Comparison of ENCODE assay signal across 13 mouse cellular contexts in genomic region chr7:143713421-143713820, GRCm38 (mm10). TPM values are rescaled to one million over a fixed set of nuclear protein-coding genes. Genes with fewer than 3 reads are reported as not detected.
A peak's percentile ranks its signal among the peaks of the same experiment; 100 is the strongest.
DNase-seq lines count a peak whose midpoint lies in the region; ATAC-seq and TF ChIP-seq lines count a peak whose summit lies in the region.
"Had no signal": no experiment of that assay in that cellular context is flagged by ENCODE, and none has a peak within 500 bp of the region (broad histone marks: within the 10 kb centered on the region; RNA-seq: fewer than 3 reads in every experiment).

No protein-coding gene starts in this region.

- no peak overlapping the region for H3K9ac ChIP-seq in heart, embryonic 16.5 days (ENCODE audit: low read length)
- no peak overlapping the region for H3K9ac ChIP-seq in limb, embryonic 15.5 days
- H3K9ac ChIP-seq in intestine, postnatal 0 days (ENCODE audit: low read depth, low read length): no peak overlapping the region
- H3K9ac ChIP-seq: hindbrain, embryonic 15.5 days had no signal

- peaks cover 23% of the 10 kb centered on the region for H3K36me3 ChIP-seq in heart, embryonic 16.5 days (ENCODE audit: control insufficient read depth, insufficient read depth)
- peaks cover 63% of the 10 kb centered on the region for H3K36me3 ChIP-seq in limb, embryonic 15.5 days
- peaks cover 28% of the 10 kb centered on the region for H3K36me3 ChIP-seq in midbrain, embryonic 10.5 days
- H3K36me3 ChIP-seq in intestine, postnatal 0 days (ENCODE audit: control insufficient read depth, insufficient read depth): peaks cover 19% of the 10 kb centered on the region

- peak overlapping the region; percentile 37; the same call in 1 of the 2 replicates for H3K27ac ChIP-seq in heart, embryonic 16.5 days (ENCODE audit: low read length)
- H3K27ac ChIP-seq in limb, embryonic 15.5 days: peak overlapping the region; percentile 28
- no peak overlapping the region; the same call in 1 of the 2 replicates for H3K27ac ChIP-seq in midbrain, embryonic 10.5 days (replicated peaks)
- no peak overlapping the region for H3K27ac ChIP-seq in intestine, postnatal 0 days (ENCODE audit: low read depth, low read length)
- H3K27ac ChIP-seq: hindbrain, embryonic 15.5 days had no signal

- no peak overlapping the region for H3K4me3 ChIP-seq in heart, embryonic 16.5 days (ENCODE audit: low read length)
- H3K4me3 ChIP-seq in limb, embryonic 15.5 days: no peak overlapping the region
- H3K4me3 ChIP-seq in midbrain, embryonic 10.5 days: no peak overlapping the region
- no peak overlapping the region for H3K4me3 ChIP-seq in intestine, postnatal 0 days (ENCODE audit: low read depth, low read length)
- H3K4me3 ChIP-seq: hindbrain, embryonic 15.5 days had no signal

- peaks cover 43% of the 10 kb centered on the region for H3K4me1 ChIP-seq in heart, embryonic 16.5 days (ENCODE audit: control insufficient read depth, insufficient read depth, low read length)
- H3K4me1 ChIP-seq in limb, embryonic 15.5 days: peaks cover 14% of the 10 kb centered on the region
- peaks cover 12% of the 10 kb centered on the region for H3K4me1 ChIP-seq in midbrain, embryonic 10.5 days
- H3K4me1 ChIP-seq in intestine, postnatal 0 days (replicated peaks; ENCODE audit: control insufficient read depth, insufficient read depth, low read length): 0 out of 2 replicates have a peak, but pooled peaks cover 2% of the 10 kb centered on the region

- DNase-seq in heart, postnatal 25 days (ENCODE audit: low spot score): no peak
- DNase-seq in thymus, postnatal 0 days (ENCODE audit: low spot score): peak; percentile 11
- DNase-seq in thymus, postnatal 10 days (ENCODE audit: low spot score in 2 of 2): no peak
- DNase-seq in adrenal gland, adult 18-20 months (ENCODE audit: low spot score in 2 of 2): no peak
- DNase-seq in midbrain, embryonic 10.5 days (ENCODE audit: low spot score): no peak
- DNase-seq: embryo, embryonic 11 days; gastrocnemius, postnatal 10 days; kidney, postnatal 36 days had no signal

- no peaks in the 10 kb centered on the region for H3K27me3 ChIP-seq in heart, embryonic 16.5 days (ENCODE audit: control insufficient read depth, insufficient read depth, low read length)
- no peaks in the 10 kb centered on the region for H3K27me3 ChIP-seq in limb, embryonic 15.5 days
- no peaks in the 10 kb centered on the region for H3K27me3 ChIP-seq in midbrain, embryonic 10.5 days (ENCODE audit: low read depth, poor library complexity, severe bottlenecking)
- no peaks in the 10 kb centered on the region for H3K27me3 ChIP-seq in intestine, postnatal 0 days (replicated peaks; ENCODE audit: control insufficient read depth, insufficient read depth, low read length)
- H3K27me3 ChIP-seq: hindbrain, embryonic 15.5 days had no signal

- no peak for TF ChIP-seq CTCF in intestine, postnatal 0 days (IDR thresholded peaks at IDR 0.05; ENCODE audit: low read depth)

- intact Hi-C loops in heart, postnatal 25 days (cut with DNase I): no loop called here

- no peak overlapping the region for H3K4me2 ChIP-seq in heart, embryonic 16.5 days (ENCODE audit: low read depth, low read length)
- no peak overlapping the region for H3K4me2 ChIP-seq in limb, embryonic 15.5 days
- H3K4me2 ChIP-seq in intestine, postnatal 0 days (replicated peaks; ENCODE audit: low read depth): no peak overlapping the region
- H3K4me2 ChIP-seq: hindbrain, embryonic 15.5 days had no signal

- WGBS in heart, embryonic 16.5 days: 93% methylated on average over 4 of the region's 4 CpGs
- 63% methylated on average over 4 of the region's 4 CpGs for WGBS in limb, embryonic 15.5 days
- WGBS in midbrain, embryonic 10.5 days: 78% methylated on average over 4 of the region's 4 CpGs
- WGBS in intestine, postnatal 0 days: 82% methylated on average over 4 of the region's 4 CpGs

- no peak for ATAC-seq in heart, embryonic 16.5 days (replicated peaks; ENCODE audit: extremely low read depth, insufficient read depth, low FRiP score)
- no peak for ATAC-seq in limb, embryonic 15.5 days (ENCODE audit: insufficient number of reproducible peaks, low FRiP score, low TSS enrichment, low read depth)
- no peak for ATAC-seq in intestine, postnatal 0 days

- no peaks in the 10 kb centered on the region for H3K9me3 ChIP-seq in heart, embryonic 16.5 days (replicated peaks; ENCODE audit: control insufficient read depth, low read length)
- no peaks in the 10 kb centered on the region for H3K9me3 ChIP-seq in limb, embryonic 15.5 days
- no peaks in the 10 kb centered on the region for H3K9me3 ChIP-seq in midbrain, embryonic 10.5 days (replicated peaks)
- no peaks in the 10 kb centered on the region for H3K9me3 ChIP-seq in intestine, postnatal 0 days (ENCODE audit: control insufficient read depth)
- H3K9me3 ChIP-seq: hindbrain, embryonic 15.5 days had no signal

RNA-seq across cellular contexts. Expression of gene Tnfrsf23, which starts 27.7 kb away (rescaled TPM):
- 1.3 and 1.5 TPM in 2 replicates for polyA plus RNA-seq in heart, embryonic 16.5 days (2015; fragmentation: Nextera tagmentation; extraction: Ambion mirVana)
- total RNA-seq in heart, postnatal 25 days (2021): 1 to 10 TPM; 1.7 to 2.1 TPM
- polyA plus RNA-seq in thymus, postnatal 0 days (2015; fragmentation: Nextera tagmentation; extraction: Ambion mirVana): 1.9 and 2.4 TPM in 2 replicates
- 5.0 and 7.3 TPM in 2 replicates for polyA plus RNA-seq in limb, embryonic 15.5 days (2015; fragmentation: Nextera tagmentation; extraction: Ambion mirVana)
- total RNA-seq in adrenal gland, adult 18-20 months (2021): 1 to 10 TPM; 2.8 to 3.7 TPM
- polyA plus RNA-seq in midbrain, embryonic 10.5 days (2016; fragmentation: Nextera tagmentation; extraction: Ambion mirVana): 0.30 and 0.38 TPM in 2 replicates
- 5.1 and 6.3 TPM in 2 replicates for polyA plus RNA-seq in intestine, postnatal 0 days (2015; fragmentation: Nextera tagmentation; extraction: Ambion mirVana)

RNA-seq across cellular contexts. Expression of gene Osbpl5, which starts 43.4 kb away (rescaled TPM):
- 35.8 and 39.5 TPM in 2 replicates for polyA plus RNA-seq in heart, embryonic 16.5 days (2015; fragmentation: Nextera tagmentation; extraction: Ambion mirVana)
- 10 to 100 TPM; 16.0 to 21.5 TPM for total RNA-seq in heart, postnatal 25 days (2021)
- polyA plus RNA-seq in thymus, postnatal 0 days (2015; fragmentation: Nextera tagmentation; extraction: Ambion mirVana): 6.5 and 6.6 TPM in 2 replicates
- polyA plus RNA-seq in limb, embryonic 15.5 days (2015; fragmentation: Nextera tagmentation; extraction: Ambion mirVana): 63.2 and 66.8 TPM in 2 replicates
- total RNA-seq in adrenal gland, adult 18-20 months (2021): 10 to 100 TPM; 24.5 to 29.1 TPM
- polyA plus RNA-seq in midbrain, embryonic 10.5 days (2016; fragmentation: Nextera tagmentation; extraction: Ambion mirVana): 11.1 and 16.3 TPM in 2 replicates
- polyA plus RNA-seq in intestine, postnatal 0 days (2015; fragmentation: Nextera tagmentation; extraction: Ambion mirVana): 11.3 and 13.1 TPM in 2 replicates

RNA-seq across cellular contexts. Expression of gene Mrgprg, which starts 53.4 kb away (rescaled TPM):
- not detected in 2 replicates for polyA plus RNA-seq in heart, embryonic 16.5 days (2015; fragmentation: Nextera tagmentation; extraction: Ambion mirVana)
- total RNA-seq in heart, postnatal 25 days (2021): not detected
- polyA plus RNA-seq in thymus, postnatal 0 days (2015; fragmentation: Nextera tagmentation; extraction: Ambion mirVana): 0.27 and 0.31 TPM in 2 replicates
- not detected in 2 replicates for polyA plus RNA-seq in limb, embryonic 15.5 days (2015; fragmentation: Nextera tagmentation; extraction: Ambion mirVana)
- 1 to 10 TPM; 1.7 to 2.2 TPM for total RNA-seq in adrenal gland, adult 18-20 months (2021)
- not detected in 2 replicates for polyA plus RNA-seq in midbrain, embryonic 10.5 days (2016; fragmentation: Nextera tagmentation; extraction: Ambion mirVana)
- polyA plus RNA-seq in intestine, postnatal 0 days (2015; fragmentation: Nextera tagmentation; extraction: Ambion mirVana): not detected in 2 replicates
- total RNA-seq: gastrocnemius, postnatal 10 days; left cerebral cortex, postnatal 25 days had no signal
- polyA plus RNA-seq: hindbrain, embryonic 15.5 days had no signal

Comparison
In these comparisons a context has a peak if more than half of its experiments do, and no peak if none do; other contexts are left out.
1. H3K27ac ChIP-seq: peak in heart, embryonic 16.5 days (single experiment) and limb, embryonic 15.5 days (single experiment); none in midbrain, embryonic 10.5 days (single experiment) and intestine, postnatal 0 days (single experiment).